In genomic region chr3:54377647-54378046, GRCm38 (mm10) we compare ENCODE assay signal across 24 mouse cellular contexts. TPM values are rescaled to one million over a fixed set of nuclear protein-coding genes. Genes with fewer than 3 reads are reported as not detected.
DNase-seq lines count a peak whose midpoint lies in the region; ATAC-seq lines count a peak whose summit lies in the region.
"Had no signal": no experiment of that assay in that cellular context is flagged by ENCODE, and none has a peak within 500 bp of the region (broad histone marks: within the 10 kb centered on the region; RNA-seq: fewer than 3 reads in every experiment).

No protein-coding gene starts in this region.

- no peak overlapping the region for H3K27ac ChIP-seq in kidney, embryonic 15.5 days
- H3K27ac ChIP-seq in neural tube, embryonic 12.5 days, result no peak overlapping the region
- H3K27ac ChIP-seq: embryonic facial prominence, embryonic 15.5 days; hindbrain, embryonic 15.5 days; intestine, embryonic 15.5 days; limb, embryonic 12.5 days; liver, embryonic 13.5 days had no signal

- 0 out of 2 replicates have a peak, but pooled peaks cover 3% of the 10 kb centered on the region for H3K4me1 ChIP-seq in kidney, embryonic 15.5 days
- no peaks in the 10 kb centered on the region for H3K4me1 ChIP-seq in neural tube, embryonic 12.5 days
- H3K4me1 ChIP-seq: embryonic facial prominence, embryonic 15.5 days; hindbrain, embryonic 15.5 days; intestine, embryonic 15.5 days; liver, embryonic 13.5 days; megakaryocyte, embryonic 14.5 days had no signal

- no peak overlapping the region for H3K9ac ChIP-seq in kidney, embryonic 15.5 days
- no peak overlapping the region for H3K9ac ChIP-seq in neural tube, embryonic 12.5 days
- H3K9ac ChIP-seq: embryonic facial prominence, embryonic 15.5 days; hindbrain, embryonic 15.5 days; intestine, embryonic 15.5 days; limb, embryonic 12.5 days; liver, embryonic 13.5 days had no signal

- no peak overlapping the region for H3K4me2 ChIP-seq in kidney, embryonic 15.5 days
- H3K4me2 ChIP-seq in neural tube, embryonic 12.5 days (replicated peaks), result no peak overlapping the region
- H3K4me2 ChIP-seq: embryonic facial prominence, embryonic 15.5 days; hindbrain, embryonic 15.5 days; intestine, embryonic 15.5 days; limb, embryonic 12.5 days; liver, embryonic 13.5 days had no signal

- no peak overlapping the region for H3K4me3 ChIP-seq in kidney, embryonic 15.5 days (replicated peaks)
- no peak overlapping the region for H3K4me3 ChIP-seq in neural tube, embryonic 12.5 days
- H3K4me3 ChIP-seq: embryonic facial prominence, embryonic 15.5 days; hindbrain, embryonic 15.5 days; intestine, embryonic 15.5 days; limb, embryonic 12.5 days; liver, embryonic 13.5 days; megakaryocyte, embryonic 14.5 days had no signal

- WGBS in kidney, embryonic 15.5 days, result 22% methylated on average over 2 of the region's 2 CpGs
- WGBS in neural tube, embryonic 12.5 days, result 14% methylated on average over 2 of the region's 2 CpGs

- no peaks in the 10 kb centered on the region for H3K9me3 ChIP-seq in kidney, embryonic 15.5 days (replicated peaks)
- no peaks in the 10 kb centered on the region for H3K9me3 ChIP-seq in neural tube, embryonic 12.5 days
- H3K9me3 ChIP-seq: embryonic facial prominence, embryonic 15.5 days; hindbrain, embryonic 15.5 days; intestine, embryonic 15.5 days; limb, embryonic 12.5 days; liver, embryonic 13.5 days had no signal

- H3K36me3 ChIP-seq in kidney, embryonic 15.5 days, result no peaks in the 10 kb centered on the region
- H3K36me3 ChIP-seq in neural tube, embryonic 12.5 days, result no peaks in the 10 kb centered on the region
- H3K36me3 ChIP-seq: G1E; hindbrain, embryonic 15.5 days; intestine, embryonic 15.5 days; limb, embryonic 12.5 days; liver, embryonic 13.5 days had no signal

- no peak for DNase-seq in kidney, adult 11 months
- DNase-seq in retina, postnatal 1 day, result peak; percentile 44
- DNase-seq in retina, embryonic 14.5 days (ENCODE audit: low spot score), result no peak
- DNase-seq in cerebellum, postnatal 10 days, result no peak
- DNase-seq in layer of hippocampus, adult 11-12 months (ENCODE audit: low spot score), result no peak
- DNase-seq: adrenal gland, postnatal 14 days; B cell, adult 2 months; cerebellum, adult 8-10 months; gastrocnemius, postnatal 36 days; kidney, adult 9 months; kidney, postnatal 25 days; layer of hippocampus, postnatal 36 days; liver, embryonic 13.5 days; lung, adult 2 months; lung, postnatal 14 days had no signal

- no peaks in the 10 kb centered on the region for H3K27me3 ChIP-seq in kidney, embryonic 15.5 days
- H3K27me3 ChIP-seq in neural tube, embryonic 12.5 days (replicated peaks), result no peaks in the 10 kb centered on the region
- H3K27me3 ChIP-seq: CH12.LX; embryonic facial prominence, embryonic 15.5 days; hindbrain, embryonic 15.5 days; intestine, embryonic 15.5 days; limb, embryonic 12.5 days; liver, embryonic 13.5 days; megakaryocyte, embryonic 14.5 days had no signal

- peak; percentile 54; the same call in 1 of the 2 replicates for ATAC-seq in kidney, embryonic 15.5 days (replicated peaks; ENCODE audit: low FRiP score)
- ATAC-seq in neural tube, embryonic 12.5 days (ENCODE audit: low FRiP score, low read depth), result peak; percentile 87
- ATAC-seq: intestine, embryonic 15.5 days had no signal

RNA-seq across cellular contexts. Expression of gene Postn, which starts 16.7 kb away (rescaled TPM):
- polyA plus RNA-seq in kidney, embryonic 15.5 days (2015; fragmentation: Nextera tagmentation; extraction: Ambion mirVana), result 117 and 153 TPM in 2 replicates
- polyA plus RNA-seq in neural tube, embryonic 12.5 days (2016; fragmentation: Nextera tagmentation; extraction: Ambion mirVana), result 48.4 and 61.7 TPM in 2 replicates
- polyA plus RNA-seq: G1E had no signal
